Mouse (Mus musculus) right cerebral cortex, postnatal 14 days (tissue): ENCODE measurements at regions not wholly inside any gene's neighbourhood (a gene's known extent, or its start where the extent isn't known, plus 50 kb on each side); places are given as distances from the start of the nearest gene placed in this dataset.
A peak's percentile ranks its signal among the peaks of the same experiment; 100 is the strongest.

Source experiments
- DNase-seq: peaks from one replicate; pipeline ENCODE4 v3.0.0; 2022

DNA sequence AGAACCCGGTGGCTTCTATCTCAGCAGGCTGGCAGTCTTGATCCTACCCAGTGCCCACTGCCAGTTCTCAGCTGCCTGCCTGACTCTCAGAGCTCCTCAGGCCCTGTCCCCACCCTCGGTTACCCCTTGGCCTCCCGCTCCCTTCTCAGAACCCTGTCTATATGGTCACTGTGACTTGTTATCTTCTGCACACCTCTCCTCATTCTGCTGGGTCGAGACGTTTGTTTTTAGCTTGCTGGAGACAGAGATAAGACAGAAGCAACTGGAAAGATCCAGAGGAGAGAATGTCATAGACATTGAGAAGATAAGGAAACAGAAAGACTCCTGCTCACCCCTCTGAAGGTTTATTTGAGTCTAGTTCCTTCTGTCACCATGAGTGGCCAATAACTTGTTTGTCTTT lies 53.8 kb upstream of the Phc1 start:
- no peak for DNase-seq

DNA sequence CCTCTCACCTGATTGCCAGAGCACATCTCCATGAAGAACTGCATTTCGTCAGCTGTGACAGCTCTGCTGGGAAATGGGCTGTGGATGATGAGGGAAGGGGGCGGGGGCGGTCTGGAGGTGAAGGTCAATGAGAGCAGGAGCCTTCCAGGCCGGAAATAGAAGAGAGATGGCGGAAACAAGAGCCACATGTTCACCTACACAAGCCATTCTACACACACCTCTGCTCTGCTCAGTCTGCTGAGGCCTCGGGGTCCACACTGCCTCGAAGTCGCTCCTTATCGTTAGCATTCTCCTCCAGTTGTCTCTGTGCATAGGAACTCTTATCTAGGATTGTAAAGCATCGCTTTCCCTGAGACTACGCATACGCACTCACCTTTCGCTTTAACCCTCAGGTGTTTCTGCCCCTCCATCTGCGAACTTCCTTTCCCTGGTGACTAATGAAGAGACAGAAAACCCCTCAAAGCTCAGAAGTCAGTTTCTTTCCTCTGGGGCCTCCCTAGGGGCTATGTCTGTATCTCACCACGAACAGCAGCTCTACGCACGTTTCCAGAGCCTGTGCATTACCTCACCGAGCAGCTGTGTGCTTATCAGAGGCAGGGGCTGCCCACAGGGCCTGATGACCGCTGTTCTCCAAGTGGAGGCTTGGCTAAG lies 53.0 kb upstream of the Phc1 start:
- no peak for DNase-seq

- DNase-seq: peak; percentile 74
Measured at GRCm38 (mm10) chr6:122391725-122392667, 51.6 kb upstream of the Phc1 start.

GRCm38 (mm10) chr6:122391126-122391525 lies 50.8 kb upstream of the Phc1 start:
- no peak for DNase-seq

- no peak for DNase-seq
Measured at GRCm38 (mm10) chr6:122390720-122391119, 50.4 kb upstream of the Phc1 start.
